Mouse (Mus musculus) brain, embryonic 18.5 days (tissue): Measurements from ENCODE around the gene Ung.

Experiments used
- DNase-seq: peaks from one replicate; pipeline ENCODE4 v3.0.0-alpha.2; 2012; ENCODE audit warnings: low read depth, low spot score

Ung gene

DNA sequence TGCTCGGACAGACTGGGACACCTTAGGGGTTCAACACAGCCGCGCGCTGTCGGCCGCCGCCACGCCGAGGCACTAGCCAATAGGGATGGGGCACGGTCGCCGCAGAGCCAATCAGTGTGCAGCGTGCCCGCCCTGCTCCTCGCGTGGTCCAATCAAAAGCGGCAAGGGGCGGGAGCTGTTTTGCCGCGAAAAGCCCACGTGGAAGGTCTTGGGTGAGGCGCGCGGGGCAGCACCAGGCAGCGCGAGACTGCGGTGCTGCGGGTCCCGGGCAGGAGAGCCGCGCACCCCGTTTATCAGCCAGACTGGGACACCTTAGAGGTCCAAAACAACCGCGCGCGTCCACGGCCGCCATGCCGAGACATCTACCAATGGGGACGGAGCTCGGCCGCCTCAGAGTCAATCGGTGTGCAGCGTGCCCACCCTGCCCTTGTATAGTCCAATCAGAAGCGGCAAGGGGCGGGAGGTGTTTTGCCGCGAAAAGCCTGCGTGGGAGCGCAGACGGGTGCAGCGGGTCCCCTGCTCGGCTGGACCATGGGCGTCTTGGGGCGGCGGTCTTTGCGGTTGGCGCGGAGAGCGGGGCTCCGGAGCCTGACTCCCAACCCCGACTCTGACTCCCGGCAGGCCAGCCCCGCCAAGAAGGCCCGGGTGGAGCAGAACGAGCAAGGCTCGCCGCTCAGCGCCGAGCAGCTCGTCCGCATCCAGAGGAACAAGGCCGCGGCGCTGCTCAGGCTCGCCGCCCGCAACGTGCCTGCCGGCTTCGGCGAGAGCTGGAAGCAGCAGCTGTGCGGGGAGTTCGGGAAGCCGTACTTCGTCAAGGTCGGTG is 723 bp downstream of the Ung start:
- DNase-seq: peak; percentile 82

DNA sequence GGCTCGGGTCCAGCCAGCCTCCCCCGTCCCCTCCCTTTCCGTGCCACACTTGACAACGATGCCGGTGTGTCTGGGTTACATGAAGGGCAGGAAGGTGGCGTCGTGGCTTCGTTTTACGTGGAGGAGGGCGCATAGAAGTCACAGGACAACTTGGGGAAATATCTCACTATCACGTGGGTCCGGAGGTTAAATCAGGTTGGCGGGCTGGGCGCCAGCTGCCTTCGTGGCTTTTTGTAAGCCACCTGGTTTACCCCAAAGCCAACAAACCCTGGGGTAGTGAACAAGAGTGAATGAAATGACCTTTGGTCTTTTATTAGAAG is 1.3 kb downstream of the Ung start:
- DNase-seq: no peak

DNA sequence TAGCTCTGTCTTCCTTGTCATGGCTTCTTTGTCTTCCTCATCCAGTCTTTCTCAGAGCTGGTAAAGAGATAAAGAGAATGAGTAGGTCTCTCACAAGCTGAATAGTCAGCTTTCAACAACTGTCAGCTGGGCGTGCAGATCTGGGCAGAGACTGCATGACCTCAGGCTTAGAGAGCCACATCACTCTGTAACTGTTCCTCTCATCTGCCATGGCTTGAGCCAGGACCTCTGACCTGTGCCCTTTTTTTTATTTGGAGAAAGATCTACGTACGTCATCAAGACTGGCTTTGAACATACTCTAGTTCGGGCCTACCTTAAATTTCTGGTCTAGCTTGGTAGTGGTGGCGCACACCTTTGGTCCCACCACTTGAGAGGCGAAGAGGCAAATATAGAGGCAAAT is 2.7 kb downstream of the Ung start:
- DNase-seq: no peak

DNA sequence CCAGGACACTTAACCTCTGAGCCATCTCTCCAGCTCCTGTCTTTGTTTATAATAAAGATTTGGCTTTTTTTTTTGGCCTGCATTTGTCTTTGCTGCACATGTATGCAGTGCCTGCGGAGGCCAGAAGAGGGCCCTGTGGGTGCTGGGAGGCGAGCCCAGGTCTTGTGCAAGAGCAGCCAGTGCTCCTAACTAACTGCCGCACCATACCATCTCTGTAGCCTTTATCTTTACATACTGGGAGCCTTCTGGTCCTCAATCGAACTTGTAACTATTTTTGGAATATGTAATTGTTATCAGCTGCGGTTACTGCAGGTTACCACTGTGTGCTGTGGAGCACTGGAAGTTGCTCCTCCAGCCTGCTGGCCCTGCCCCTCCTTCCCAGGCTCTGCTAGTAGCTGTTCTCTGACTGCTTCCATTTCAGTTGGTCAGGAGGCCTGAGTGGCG is 3.9 kb downstream of the Ung start:
- no peak for DNase-seq

DNA sequence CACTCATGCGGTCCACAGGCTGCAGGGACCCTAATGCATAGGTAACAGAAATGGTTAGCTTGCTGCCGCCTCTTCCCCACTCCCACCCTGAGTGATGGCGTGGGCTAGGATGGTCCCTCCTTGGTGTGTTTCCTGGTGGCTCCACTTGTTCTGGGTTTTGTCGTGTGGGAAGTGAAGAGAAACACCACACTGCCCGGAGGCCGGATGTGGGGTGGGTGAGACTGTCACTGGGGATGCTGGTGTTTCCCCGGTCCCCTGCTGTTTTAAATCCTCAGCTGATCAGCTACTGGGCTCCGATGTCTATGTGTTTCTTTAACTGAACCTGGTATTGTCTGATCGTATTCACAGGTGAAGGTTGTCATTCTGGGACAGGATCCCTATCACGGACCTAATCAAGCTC is 5.3 kb downstream of the Ung start:
- DNase-seq: no peak

DNA sequence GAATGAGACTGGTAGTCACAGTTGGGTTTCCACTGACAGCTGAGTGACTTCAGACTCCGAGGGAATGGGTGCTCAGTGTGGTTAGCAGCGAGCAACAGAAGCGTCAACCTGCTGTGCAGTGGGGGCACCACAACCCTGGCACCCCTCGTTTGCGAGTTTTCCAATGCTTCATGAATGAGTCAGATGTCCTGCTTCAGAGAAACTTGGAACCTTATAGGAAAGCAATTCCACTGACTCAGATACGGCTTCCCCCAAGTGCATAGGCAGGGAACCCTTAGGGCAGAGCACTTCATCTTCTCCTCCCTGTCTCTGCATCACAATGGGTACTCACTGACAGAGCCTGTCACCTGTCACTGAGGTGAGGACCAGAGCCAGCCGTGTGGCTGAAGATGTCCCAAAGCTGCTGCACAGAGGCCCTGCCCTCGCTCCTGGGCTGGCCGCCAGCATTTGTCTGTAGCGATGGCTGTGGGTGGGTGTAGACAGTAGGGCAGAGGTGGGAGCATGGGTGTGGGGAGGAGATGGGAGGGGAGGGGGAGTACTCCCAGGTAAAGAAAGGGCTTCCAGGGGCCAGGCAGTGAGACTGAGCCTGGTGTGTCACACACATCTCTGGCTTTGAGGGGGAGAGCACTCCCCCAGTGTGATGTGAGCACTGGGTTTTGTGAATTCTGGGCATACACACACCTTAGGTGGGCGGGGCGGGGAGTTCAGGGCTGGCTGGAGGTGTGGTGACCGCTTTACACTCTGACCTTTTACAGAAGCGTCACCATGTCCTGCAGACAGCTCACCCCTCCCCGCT is 7.5 kb downstream of the Ung start:
- no peak for DNase-seq

DNA sequence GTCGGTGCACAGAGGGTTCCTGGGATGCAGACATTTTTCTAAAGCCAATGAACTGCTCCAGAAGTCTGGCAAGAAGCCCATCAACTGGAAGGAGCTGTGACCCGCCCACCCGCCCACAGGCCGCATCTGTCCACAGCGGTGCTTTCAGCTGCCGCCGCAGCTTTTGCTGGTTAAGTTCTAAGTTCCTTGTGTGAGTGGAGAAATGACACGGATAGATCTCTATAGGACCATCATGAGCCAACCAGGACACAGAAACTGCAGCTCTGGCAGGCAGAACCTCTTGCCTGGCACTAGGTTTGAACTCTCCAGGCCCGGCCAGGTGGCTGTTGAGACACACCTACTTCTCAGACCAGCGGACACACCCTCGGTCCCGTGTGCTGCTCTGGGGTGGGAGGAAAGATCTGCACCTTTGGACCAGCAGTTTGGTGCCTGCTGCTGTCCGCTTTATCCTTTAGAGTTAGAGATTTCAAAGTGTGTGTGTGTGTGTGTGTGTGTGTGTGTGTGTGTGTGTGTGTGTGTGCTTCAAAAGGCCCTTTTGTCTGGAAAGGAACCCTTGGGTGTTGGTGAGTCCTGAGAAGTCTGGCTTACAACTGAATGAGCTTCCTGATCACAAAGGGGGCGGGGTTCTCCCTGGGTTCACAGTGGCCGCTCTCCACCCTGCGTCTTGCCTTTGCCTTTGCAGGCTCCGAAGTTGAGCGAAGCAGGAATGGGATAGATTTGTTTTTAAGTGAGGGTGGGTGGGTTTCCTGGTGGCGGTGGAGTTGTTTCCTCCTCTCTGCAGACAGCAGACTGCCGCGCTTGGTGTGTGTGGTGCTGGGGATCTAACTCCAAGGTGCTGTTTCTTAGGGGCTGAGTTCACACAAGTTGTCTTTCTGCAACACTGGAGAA is 8.3 kb downstream of the Ung start:
- DNase-seq: no peak

DNA sequence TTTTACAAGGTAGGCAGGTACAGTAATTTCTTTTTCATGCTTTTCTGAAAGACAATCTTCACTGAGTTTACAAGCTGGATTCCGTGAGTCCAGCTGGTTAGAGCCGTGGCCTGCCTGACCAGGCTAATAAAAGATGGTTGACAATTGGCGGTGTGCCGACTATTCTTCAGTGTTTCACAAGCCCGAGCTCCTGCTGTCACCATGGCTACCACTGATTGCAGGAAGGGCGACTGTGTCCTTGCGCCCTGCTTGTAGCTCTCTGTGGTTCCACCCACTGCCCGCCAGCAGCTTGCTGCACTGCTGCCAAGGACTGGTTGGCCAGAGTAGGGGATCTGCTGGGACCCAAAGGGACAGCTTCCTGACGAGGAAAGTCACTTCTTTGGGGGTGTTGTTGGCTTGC is 9.0 kb downstream of the Ung start:
- peak; percentile 72 for DNase-seq

DNA sequence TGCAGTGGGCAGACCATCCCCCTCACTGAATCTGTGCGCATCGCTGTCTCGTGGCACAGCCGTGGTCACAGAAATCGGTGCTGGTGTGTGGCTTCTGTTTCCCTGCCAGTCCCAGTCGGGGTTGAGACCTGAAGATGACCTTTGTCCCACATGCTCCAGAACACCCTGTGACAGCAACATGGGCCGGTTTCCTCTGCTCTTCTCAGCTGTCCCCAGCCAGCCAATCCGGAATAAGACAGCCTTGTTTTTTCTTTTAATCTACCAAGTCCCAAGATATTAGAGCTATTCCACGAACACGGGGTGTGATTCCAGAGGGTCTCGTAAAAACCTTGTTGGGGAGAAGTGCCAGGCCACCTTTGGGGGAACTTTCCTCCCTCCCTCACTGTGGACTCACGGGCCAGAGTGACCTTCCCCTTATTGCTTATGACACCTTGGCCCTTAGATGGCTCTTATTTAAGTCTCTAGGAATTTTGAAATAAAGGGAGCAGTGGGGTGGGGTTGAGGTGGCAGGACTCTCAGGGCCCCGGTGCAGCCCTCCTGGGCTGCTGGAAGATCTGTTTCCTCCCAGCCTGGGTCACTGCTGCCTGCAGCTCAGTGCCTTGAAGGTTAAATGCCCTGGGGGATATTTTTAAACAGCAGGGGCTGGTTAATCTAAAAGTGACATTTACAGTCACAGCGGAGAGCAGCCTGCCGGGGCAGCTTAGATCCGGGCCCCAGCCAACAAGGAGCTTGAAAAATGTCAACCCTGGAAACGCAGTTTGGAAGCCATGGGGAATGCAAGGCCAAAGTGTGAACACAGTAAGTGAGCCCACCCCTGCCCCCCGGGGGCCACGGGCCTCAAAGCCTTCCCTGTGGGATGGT is 16.1 kb downstream of the Ung start, which contains the start of gene Acacb:
Acacb (plus strand) TSS at position 508 of the 861 bp plus-strand sequence.
- no peak for DNase-seq

DNA sequence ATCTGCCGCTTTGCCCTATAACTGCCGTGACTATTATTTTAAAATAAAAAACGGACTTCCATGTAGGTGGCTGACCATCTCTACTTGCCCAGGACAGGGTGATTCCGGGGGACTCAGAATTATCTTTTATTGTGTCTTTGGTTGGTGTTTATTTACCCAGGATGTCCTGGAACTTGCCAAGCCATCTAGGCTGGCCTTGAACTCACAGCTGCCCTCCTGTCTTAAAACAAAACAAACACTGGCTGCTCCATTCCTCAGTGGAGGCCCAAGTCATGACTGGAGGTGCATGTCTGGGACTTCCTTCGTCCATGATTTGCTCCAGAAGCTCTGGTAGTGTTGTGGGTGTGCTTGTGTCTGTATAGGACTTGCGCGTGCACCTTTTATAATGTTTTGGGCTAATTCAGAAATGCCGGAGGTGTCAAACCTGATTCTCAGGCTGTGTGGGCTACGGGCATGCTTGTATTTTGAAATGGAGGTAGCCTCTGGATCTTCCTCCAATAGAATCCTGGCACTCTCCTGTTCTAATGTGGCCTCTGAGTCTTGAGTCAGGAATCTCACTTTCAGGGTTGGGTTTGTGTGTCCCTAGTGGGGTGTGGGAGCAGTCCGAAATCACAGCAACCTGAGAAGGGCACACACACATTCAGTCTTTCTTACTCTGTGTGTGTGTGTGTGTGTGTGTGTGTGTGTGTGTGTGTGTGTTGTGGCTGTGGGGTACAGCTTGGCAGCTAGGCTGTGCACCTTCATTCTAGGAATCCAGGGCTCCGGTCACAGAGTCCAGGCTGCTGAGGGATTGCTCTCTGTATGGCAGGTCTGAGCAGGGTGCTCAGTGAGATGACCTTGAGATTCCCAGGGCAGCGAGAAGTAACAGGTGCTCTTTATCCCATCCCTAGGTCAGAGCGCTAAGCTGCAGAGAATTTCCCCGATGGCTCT is 17.1 kb downstream of the Ung start:
- no peak for DNase-seq

DNA sequence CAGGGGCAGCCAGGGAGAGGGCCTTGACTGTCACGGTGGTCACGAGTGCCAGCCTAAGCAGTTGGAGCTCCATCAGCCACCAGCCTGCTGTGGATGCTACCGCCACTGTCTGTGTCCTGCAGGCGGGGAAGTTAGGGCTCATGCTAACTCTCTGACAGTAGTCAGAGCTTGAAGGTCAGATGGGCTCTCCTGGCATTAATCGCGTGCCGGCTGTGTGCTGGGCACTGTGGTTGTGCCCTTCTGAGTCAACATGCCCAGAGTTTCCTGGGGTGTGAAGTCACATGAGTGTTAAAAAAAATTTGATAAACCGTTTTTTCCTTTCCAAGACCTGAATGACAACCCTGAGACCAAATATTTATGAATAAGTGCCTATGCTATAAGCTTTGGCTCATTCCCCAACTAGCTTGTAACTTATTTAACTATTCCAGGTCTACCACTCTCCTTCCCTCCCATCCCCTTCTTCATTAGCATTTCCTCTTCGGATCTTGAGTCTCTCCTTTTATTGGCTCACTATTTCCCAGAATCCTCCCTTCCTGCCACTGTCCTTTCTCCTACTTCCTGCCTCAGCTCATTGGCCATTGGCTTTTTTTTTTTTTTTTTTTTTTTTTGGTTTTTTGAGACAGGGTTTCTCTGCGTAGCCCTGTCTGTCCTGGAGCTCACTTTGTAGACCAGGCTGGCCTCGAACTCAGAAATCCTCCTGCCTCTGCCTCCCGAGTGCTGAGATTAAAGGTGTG is 22.3 kb downstream of the Ung start:
- DNase-seq: no peak

DNA sequence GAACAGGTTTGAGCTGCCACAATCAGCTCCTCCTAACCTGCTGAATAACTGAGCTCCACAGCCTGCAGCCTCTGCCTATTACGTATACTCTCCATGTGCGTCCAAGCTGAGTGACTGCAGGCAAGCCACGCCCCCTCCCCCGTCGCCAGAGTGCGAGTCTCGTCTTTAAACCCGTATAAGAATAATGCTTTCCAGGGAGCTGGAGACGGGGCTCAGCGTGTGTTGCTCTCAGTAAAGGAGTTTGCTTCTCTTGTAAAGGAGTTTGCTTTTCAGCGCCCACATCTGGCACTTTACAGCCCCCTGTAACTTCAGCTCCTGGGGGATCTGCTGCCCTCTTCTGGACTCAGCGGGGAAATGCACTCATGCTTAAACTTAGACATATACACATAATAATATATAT is 23.3 kb downstream of the Ung start:
- no peak for DNase-seq

DNA sequence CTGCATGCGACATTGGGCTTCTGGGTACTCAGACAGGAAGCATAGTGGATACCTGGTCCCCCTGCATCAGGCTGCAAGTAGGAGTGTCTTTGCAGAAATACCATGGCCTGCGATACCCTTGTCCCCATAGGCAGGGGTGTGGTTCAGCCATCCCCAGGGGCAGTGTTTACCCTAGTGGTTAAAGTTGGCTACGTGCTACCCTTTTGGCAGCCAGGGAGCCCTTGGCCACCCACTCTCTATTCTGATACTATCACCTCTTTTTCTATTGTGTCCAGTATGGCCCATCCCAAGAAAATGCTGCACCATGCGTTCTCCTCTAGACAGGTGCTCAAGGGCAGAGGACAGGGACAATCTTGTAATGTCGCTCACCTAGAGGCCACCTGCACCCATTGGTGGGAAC is 24.6 kb downstream of the Ung start:
- no peak for DNase-seq

DNA sequence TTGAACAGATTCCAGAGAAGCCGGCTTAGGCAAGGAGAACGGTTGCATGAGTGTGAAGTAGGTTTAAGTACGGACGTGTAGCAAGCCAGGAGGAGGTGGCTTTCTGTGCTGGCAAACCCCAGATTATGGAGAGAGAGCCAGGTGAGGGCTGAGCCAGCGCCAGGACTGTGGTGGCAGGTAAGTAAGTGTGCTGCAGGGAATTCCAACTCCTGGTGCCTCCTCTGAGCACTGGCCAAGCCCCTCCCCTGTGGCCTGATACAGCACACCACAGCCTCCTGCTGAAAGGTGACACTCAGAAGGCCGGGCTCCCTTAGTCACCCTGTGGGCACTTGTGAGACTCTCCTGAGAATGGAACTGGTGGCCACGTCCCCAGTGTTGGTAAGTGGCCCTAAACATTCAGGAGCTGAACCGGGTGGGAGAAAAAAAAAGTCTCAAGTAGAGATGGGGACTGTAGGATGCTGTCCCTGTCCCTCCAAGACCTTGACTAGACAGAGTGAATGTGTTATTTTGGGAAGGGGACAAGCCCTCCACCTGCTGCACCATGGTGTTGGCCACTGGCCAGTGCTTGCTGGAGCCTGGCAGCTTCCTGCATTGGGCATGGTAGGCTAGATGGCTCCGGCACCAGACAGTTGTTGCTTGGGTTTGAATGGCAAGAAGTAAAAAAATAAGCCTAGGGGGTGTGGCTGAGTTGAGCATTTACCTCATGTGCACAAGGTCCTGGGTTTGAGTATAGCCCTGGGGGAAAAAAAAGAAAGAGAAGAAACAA is 25.2 kb downstream of the Ung start:
- DNase-seq: no peak

DNA sequence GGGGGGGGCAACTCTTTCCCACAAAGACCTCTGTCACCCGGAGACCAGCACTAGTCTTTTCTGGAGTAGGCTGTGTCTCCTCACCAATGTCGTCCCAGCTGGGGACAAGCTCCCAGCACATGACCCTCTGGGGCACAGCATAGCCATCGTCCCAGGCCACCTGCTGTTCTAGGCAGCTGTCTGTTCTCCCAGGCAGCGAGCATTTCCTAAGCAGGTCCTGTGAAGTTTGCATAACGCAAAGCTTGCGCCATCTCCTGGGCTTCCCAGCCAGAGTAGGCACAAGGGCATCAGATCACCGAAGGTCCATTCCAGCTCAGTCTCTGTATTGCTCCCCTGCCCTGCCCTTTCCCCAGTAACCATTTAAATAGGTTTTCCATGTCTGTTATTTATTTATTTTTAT is 27.1 kb downstream of the Ung start:
- DNase-seq: no peak

DNA sequence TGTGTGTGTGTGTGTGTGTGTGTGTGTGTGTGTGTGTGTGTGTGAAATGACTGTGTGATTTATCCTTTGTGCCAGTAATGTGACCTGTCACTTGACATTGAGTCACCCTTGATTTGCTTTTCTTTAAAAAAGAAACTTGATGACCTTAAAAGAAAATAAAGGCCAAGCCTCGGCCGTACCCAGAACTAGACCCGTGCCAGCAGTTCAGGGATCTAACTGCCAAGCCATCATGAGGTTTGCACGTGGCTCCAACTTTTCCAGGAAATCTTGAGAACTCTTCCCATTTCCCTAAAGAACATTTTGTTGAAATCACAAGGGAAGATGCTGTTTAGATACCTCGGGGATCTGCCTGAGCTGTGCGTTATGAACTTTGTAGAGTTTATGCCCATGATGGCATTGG is 31.2 kb downstream of the Ung start:
- DNase-seq: no peak

DNA sequence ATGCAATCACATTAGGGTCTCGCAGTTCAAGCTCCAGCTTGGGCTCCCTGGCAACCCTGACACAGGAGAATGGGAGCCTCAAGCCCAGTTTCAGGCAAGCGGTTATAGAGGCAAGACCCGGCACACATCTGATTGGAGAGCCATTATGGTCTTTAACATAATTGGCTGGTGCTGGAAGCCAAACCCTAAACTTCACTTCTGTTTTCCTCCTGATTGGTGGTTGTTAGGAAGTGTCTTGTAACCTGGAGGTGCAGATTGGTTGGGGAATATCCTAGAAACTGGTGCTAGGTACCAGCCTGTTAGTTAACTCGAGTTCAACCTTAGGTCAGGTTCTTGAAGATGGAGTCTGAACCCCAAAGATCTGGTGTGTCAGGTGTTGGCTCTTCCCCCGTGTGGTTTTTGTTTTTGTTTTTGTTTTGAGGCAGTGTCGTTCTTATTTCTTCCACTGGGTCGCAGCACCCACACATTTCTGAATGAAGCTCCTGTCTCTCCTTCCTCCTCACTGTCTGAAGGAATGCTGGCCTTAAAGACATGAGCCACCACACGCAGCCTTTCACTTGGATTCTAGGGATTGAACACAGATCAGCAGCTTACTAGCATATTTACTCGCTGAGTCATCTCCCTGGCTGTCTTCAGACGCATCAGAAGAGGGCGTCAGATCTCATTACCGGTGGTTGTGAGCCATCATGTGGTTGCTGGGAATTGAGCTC is 32.1 kb downstream of the Ung start:
- DNase-seq: no peak

DNA sequence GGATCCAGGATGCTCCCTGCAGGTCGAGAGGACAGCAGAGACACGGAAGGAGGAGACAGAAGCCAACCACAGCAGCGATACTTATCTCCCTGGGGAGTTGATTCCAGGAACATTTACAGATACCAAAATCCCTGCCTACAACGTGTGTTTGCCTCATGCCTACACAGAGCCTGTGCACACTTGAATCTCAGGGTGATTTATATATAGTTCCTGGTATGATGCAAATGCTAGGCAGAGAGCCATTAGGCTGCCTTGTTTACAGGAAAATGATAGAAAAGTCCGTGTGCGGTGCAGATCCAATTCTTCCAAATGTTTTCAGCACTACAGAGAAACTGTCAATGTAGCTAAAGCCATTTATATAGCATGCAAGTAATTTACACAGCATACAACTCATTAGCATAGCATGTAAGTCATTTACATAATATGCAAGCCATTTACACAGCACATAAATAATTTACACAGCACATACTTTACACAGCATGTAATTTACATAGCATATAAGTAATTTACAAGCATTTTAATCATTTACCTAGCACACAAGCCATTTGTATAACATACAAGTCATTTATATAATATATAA is 33.0 kb downstream of the Ung start:
- no peak for DNase-seq
